Mouse (Mus musculus) liver, embryonic 14 days (tissue): ENCODE results near the gene 1700024P04Rik. TPM values are rescaled to one million over a fixed set of nuclear protein-coding genes. Genes with fewer than 3 reads are reported as not detected.

Experiments
- polyA plus RNA-seq: library from polyadenylated mRNA; depleted of rRNA; stranded (reverse); fragments of >200 nt; gene quantifications from 2 replicates; pipeline ENCODE4 v1.2.3, GENCODE M21; 2012; rRNA removed

1700024P04Rik gene
- polyA plus RNA-seq = not detected in 2 replicates

GRCm38 (mm10) chr13:98984465-98984864 lies at the start of gene 1700024P04Rik:
Gene 1700024P04Rik, minus strand, starts transcription at chr13:98984565.

Other genes starting within 250 kb of the 1700024P04Rik start
- gene Fcho2, start 169.1 kb downstream of the 1700024P04Rik start, polyA plus RNA-seq = 14.1 and 17.1 TPM in 2 replicates
- gene Tnpo1, start 58.2 kb downstream of the 1700024P04Rik start, polyA plus RNA-seq = 11.0 and 12.3 TPM in 2 replicates
- 0.40 and 0.56 TPM in 2 replicates for gene Zfp366, start 200.3 kb upstream of the 1700024P04Rik start, polyA plus RNA-seq